Mouse (Mus musculus) myocyte (in vitro differentiated cells): ENCODE results near the gene Gabrb1.

ENCODE experiments used
- CEBPB ChIP-seq: IDR thresholded peaks from 2 replicates; pipeline ENCODE4 v1.6.1; 2011; ENCODE audit warnings: mild to moderate bottlenecking, moderate library complexity; ENCODE audit not compliant: poor library complexity, insufficient read depth, severe bottlenecking
- E2F4 ChIP-seq: IDR thresholded peaks from one replicate; pipeline ENCODE4 v1.6.1; 2011; ENCODE audit warnings: mild to moderate bottlenecking, control low read depth, moderate library complexity; ENCODE audit not compliant: insufficient read depth
- MAX ChIP-seq: IDR thresholded peaks from one replicate; pipeline ENCODE4 v1.6.1; 2011; ENCODE audit warnings: low read depth, mild to moderate bottlenecking, control low read depth
- MYOD1 ChIP-seq, 3 experiments: IDR thresholded peaks; one replicate each; pipeline ENCODE4 v1.6.1; 2011; ENCODE audit warnings: control low read depth in 2 of 3, low read depth in 2 of 3, mild to moderate bottlenecking in 2 of 3, moderate library complexity in 1 of 3; ENCODE audit not compliant: insufficient read length in 2 of 3, control insufficient read depth in 1 of 3
- MYOG ChIP-seq, 3 experiments: IDR thresholded peaks; one replicate each; pipeline ENCODE4 v1.6.1; 2011; ENCODE audit warnings: control low read depth in 2 of 3, low read depth in 2 of 3, mild to moderate bottlenecking in 2 of 3; ENCODE audit not compliant: insufficient read length in 2 of 3, control insufficient read depth in 1 of 3, insufficient read depth in 1 of 3
- POLR2A ChIP-seq: IDR thresholded peaks from one replicate; pipeline ENCODE4 v1.6.1; 2011; ENCODE audit warnings: low read depth, mild to moderate bottlenecking, control low read depth, moderate library complexity; ENCODE audit not compliant: insufficient read length
- POLR2AphosphoS2 ChIP-seq: IDR thresholded peaks from one replicate; pipeline ENCODE4 v1.6.1; 2011; ENCODE audit warnings: low read depth, control low read depth; ENCODE audit not compliant: insufficient read length
- REST ChIP-seq: IDR thresholded peaks from one replicate; pipeline ENCODE4 v1.6.1; 2011; ENCODE audit warnings: mild to moderate bottlenecking, control low read depth, moderate library complexity; ENCODE audit not compliant: insufficient read depth, insufficient read length
- SRF ChIP-seq: IDR thresholded peaks from one replicate; pipeline ENCODE4 v1.6.1; 2011; ENCODE audit warnings: low read depth; ENCODE audit not compliant: control insufficient read depth, insufficient read length
- TCF12 ChIP-seq: IDR thresholded peaks from one replicate; pipeline ENCODE4 v1.6.1; 2011; ENCODE audit warnings: mild to moderate bottlenecking, control low read depth; ENCODE audit not compliant: poor library complexity, insufficient read depth, severe bottlenecking
- USF1 ChIP-seq: IDR thresholded peaks from one replicate; pipeline ENCODE4 v1.6.1; 2011; ENCODE audit warnings: low read depth, mild to moderate bottlenecking, control low read depth, moderate library complexity

- TF ChIP-seq POLR2A (no peak), TCF12 (no peak), USF1 (no peak), MAX (no peak), E2F4 (no peak), MYOD1 (IDR thresholded peaks at IDR 0.05; ENCODE audit: control insufficient read depth in 1 of 3, insufficient read length in 2 of 3, low read depth in 2 of 3) (no peak), MYOG (IDR thresholded peaks at IDR 0.05; ENCODE audit: control insufficient read depth in 1 of 3, insufficient read depth in 1 of 3, insufficient read length in 2 of 3, low read depth in 2 of 3) (no peak), CEBPB (no peak), SRF (no peak), POLR2AphosphoS2 (no peak), REST (no peak)
Measured at GRCm38 (mm10) chr5:72175530-72175929, 517.6 kb downstream of the Gabrb1 start.
